Mouse (Mus musculus) embryonic fibroblast, embryonic 13.5 days (primary cell): ENCODE measurements at regions not wholly inside any gene's neighbourhood (a gene's known extent, or its start where the extent isn't known, plus 50 kb on each side); places are given as distances from the start of the nearest gene placed in this dataset.

Source experiments
- CTCF ChIP-seq: IDR thresholded peaks from 2 replicates; pipeline ENCODE4 v1.5.1; 2011; ENCODE audit warnings: mild to moderate bottlenecking, control low read depth, low read length, moderate library complexity, borderline replicate concordance; ENCODE audit not compliant: insufficient read depth
- POLR2A ChIP-seq: IDR thresholded peaks from 2 replicates; pipeline ENCODE4 v1.6.1; 2011; ENCODE audit warnings: low read depth, mild to moderate bottlenecking, control low read depth, low read length, moderate library complexity

GRCm38 (mm10) chr11:12692836-12693235 is 228.1 kb upstream of the Cobl start:
- TF ChIP-seq POLR2A (no peak), CTCF (no peak)
